Mouse (Mus musculus) kidney, postnatal 36 days (tissue): Measurements from ENCODE around the gene Gm5244.

Source experiments
- DNase-seq, 2 experiments: peaks; one replicate each; pipeline ENCODE4 v3.0.0; 2021 to 2022; ENCODE audit warnings: mixed read lengths in 2 of 2

Gene Gm5244

DNA sequence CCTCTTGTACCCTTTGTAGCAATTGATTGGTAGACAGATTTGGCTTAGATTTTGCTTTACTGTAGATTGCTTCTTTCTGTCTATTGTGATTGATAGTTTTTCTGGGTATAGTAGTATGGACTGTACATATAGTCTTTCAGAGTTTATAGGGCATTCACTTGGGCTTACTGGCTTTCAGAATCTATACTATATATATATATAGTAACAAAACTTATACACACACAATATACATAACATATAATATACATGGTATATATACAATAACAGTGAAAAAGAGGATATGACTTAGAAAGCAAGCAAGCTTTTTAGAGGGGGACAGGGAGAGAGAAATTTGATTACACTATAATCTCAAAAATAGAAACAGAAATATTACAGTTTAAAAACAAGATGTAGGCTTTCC lies at the start of gene Gm5244:
TSS of gene Gm5244 (plus strand) at position 301 of the 400 bp plus-strand sequence.
- no peak for DNase-seq

DNA sequence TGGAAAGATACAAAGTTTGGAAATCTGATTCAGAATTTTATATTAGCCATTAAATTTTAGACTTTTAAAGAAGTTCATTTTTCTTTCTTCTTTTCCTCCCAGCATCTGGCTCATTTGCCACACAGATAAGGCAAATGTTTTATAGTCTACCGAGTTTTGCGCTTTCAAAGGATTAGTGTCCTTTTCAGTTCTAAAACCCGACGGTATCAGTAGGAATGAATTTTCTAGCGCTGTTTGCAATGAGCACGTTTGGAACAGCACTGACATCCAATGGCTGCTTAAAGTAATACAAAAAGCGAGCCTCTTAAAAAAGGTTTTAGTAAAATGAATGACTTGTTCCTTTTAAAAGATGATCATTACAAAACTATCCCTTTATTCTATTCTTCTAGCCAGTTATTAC lies 49.4 kb upstream of the Gm5244 start:
- peak; percentile 28 to 40 for DNase-seq

DNA sequence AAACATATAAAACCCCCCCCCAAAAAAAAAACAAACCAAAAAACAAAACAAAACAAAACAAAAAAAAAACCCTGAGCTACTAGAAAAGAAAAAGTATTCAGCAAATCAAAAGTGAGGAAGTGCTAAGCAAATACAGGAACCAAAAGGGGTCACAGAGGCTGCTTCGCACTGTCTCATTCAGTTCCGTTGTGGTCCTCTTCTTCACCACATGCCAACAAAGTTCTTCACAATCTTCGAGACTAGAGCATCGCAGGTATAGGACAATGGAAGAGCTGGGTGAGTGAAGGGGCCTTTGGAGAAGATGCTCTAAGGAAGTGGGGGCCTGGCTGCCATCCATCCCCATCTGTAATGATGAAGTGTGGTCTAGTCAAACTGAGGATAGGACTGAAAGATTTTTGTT lies 48.1 kb upstream of the Gm5244 start:
- no peak for DNase-seq

DNA sequence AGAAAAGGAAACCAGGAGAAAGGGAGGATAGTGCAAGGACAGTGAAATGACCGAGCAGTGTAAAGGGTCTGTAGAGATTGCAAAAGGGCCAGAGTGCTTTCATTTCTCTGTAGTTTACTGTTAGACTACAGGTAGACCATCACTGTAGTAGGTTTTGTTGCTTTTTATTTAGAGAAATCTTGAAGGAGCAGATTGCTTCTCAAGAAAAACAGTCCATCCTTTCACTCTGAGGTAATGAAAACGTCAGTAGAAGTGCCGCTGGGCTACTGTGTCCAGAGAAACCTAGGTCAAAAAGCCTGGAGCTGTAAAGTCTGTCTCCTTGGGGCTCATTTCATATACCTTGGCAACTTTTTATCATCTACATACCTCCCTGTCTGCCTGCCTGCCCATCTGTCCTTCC lies 47.4 kb upstream of the Gm5244 start:
- DNase-seq, result no peak

DNA sequence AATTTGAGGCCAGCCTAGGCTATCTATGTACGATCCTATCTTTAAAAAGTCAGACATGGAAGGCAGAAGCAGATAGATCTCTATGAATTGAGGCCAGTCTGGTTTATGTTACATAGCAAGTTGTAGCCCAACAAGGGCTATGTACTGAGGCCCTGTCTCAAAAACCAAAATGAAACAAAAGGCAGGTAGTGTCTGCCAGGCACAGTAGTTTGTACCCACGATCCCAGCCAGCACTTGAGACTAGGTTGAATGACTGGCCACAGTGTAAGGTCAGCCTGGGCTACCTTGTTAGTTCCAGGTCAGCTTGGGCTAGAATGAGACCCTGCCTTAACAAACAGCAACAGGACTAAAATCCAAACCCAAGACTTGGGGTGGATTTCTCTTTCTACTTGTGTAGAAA lies 45.9 kb upstream of the Gm5244 start:
- DNase-seq, result no peak

DNA sequence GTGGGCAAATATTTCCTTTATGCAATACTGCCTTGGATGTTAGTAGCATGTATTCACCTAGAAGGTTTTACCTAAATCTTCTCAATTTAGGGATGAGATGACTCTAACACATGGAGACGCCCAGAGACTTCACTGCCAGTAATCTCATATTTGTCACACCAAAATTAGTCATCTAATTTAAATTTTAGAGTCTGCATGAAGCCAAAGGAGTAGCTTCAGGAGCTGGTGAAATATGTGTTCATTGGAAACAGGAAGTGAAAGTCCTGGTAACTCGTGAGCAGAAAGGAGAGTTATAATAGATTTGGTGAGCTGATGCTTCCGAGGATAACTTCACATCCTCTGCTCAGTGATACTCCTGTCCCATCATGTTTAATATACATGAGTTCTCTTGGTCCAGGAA lies 45.4 kb upstream of the Gm5244 start:
- DNase-seq, result no peak

- no peak for DNase-seq
Observed at GRCm38 (mm10) chr19:12802830-12803229, 43.7 kb upstream of the Gm5244 start.

GRCm38 (mm10) chr19:12804237-12804636 lies 42.2 kb upstream of the Gm5244 start:
- DNase-seq, result no peak

DNA sequence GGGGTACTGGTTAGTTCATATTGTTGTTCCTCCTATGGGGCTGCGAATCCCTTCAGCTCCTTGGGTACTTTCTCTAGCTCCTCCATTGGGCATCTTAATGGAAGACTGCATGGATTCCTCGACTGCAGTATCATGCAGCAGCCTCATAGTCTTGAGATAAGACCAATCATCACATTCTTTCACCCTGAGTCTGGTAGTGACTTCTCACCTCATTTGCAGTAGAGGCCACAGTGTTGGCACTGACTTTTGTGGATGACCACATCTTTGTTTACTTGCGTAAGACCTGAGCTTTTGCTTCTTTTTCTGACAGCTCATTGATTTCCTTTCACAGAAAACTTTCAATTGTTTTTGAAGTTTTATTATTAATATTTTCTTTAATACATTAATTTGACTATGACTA lies 40.8 kb upstream of the Gm5244 start:
- DNase-seq, result no peak

- no peak for DNase-seq
Observed at GRCm38 (mm10) chr19:12806214-12806613, 40.3 kb upstream of the Gm5244 start.

GRCm38 (mm10) chr19:12812644-12813364 lies 33.7 kb upstream of the Gm5244 start:
- DNase-seq, result no peak

GRCm38 (mm10) chr19:12813883-12814282 lies 32.6 kb upstream of the Gm5244 start:
- DNase-seq, result no peak

GRCm38 (mm10) chr19:12818507-12818906 lies 28.0 kb upstream of the Gm5244 start:
- no peak for DNase-seq

- peak; percentile 29 to 50 for DNase-seq
Observed at GRCm38 (mm10) chr19:12820383-12820782, 26.1 kb upstream of the Gm5244 start.

DNA sequence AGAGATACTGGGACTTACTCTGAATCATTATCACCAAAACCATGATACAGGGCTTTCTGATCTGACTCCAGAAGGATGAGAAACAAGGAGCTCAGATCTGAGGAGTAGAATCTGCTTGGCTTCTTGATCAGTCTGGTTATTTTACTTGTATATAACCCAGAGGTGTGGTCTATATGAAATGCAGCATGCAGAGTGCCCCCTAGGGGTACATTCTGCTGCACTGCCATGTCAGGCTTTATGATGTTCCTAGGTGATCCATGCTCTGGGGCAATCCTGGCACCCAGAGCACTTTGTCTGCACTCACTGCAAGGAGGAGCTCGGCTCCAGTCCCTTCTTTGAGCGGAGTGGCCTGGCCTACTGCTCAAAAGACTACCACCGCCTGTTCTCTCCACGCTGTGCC lies 21.9 kb upstream of the Gm5244 start:
- peak in 1 of 2 experiments; percentile 11 for DNase-seq

DNA sequence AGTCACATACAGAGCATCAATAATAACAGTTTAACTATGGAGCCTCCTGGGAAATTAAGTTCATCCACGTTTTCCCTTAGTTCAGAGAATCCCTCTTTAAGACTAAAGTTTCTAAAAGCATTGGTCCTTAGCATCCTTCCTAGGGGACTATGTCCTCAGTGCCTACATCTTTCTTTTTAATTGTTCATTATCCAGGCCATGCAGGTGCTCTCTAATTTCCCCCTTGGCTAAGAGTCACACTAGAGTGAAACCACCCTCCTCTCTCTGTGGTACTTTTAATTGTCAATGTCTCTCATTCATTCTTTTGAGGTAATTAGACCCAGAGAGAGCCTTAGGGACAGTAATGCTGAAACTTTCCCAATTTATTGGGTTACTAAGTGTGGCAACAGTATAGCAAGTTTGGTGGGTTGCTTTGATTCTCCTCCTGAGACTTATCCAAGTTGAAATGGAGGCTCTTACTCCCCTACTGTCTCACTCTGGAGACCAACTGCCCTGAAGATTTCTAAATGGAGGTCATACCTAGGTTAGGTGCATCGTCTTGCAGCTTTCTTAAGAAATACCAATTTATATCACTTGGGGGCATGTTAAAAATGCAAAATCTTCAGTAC lies 15.6 kb upstream of the Gm5244 start:
- DNase-seq, result no peak

- no peak for DNase-seq
Observed at GRCm38 (mm10) chr19:12831559-12831958, 14.9 kb upstream of the Gm5244 start.

GRCm38 (mm10) chr19:12833625-12834024 lies 12.9 kb upstream of the Gm5244 start:
- no peak for DNase-seq

DNA sequence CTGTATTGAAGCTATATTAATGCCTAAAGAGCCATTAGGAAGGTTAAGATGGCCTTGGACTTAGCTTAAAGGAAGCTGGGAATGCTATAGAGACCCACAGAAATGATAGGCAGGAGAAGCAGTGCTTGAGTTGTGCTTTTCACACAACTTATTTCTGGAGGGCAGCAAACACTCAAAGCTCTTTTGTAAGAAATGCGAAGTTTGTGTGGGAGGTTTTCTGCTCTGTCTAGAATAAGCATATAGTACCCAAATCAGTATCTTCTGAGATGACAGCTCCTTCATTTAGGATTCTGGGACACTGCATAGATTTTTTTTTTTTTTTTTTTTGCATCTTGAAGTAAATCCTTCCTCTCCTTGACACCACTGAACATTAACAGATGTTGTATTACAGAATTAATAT lies 8.0 kb upstream of the Gm5244 start:
- no peak for DNase-seq

GRCm38 (mm10) chr19:12856983-12857382 lies 10.5 kb downstream of the Gm5244 start, which contains the start of gene Olfr1444:
TSS of gene Olfr1444 (plus strand) at chr19:12857283.
- no peak for DNase-seq

DNA sequence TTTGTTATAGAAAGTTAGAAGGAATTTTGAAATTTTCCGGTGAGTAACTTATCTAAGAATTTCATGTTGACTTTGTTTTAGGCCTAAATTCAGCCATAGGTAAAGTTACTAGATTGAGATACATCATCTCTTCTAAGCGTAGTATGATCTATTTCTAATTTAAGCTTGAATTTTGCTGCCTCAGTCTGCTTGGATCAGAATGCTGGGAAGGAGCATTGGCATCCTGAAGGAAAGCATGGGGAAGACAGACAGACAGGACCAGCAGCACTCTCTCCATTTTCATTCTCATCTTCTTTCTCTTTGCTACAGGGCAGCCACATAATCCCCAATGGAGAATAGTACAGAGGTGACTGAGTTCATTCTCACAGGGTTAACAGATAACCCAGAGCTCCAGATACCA lies 37.1 kb downstream of the Gm5244 start, which contains the start of gene Olfr1445:
TSS of gene Olfr1445 (plus strand) at position 301 of the 400 bp plus-strand sequence.
- no peak for DNase-seq

- no peak for DNase-seq
Observed at GRCm38 (mm10) chr19:12893424-12893823, 46.9 kb downstream of the Gm5244 start, which contains the start of gene Olfr1446. TSS of gene Olfr1446 (minus strand) at chr19:12893524.
